Mouse (Mus musculus) liver, adult 2 months (tissue): ENCODE data around the gene Wbp1. TPM values are rescaled to one million over a fixed set of nuclear protein-coding genes. Genes with fewer than 3 reads are reported as not detected.
"Not testable (repeated sequence)": the region's sequence is repeated elsewhere in the genome, so short reads cannot be mapped to it uniquely, and the experiment has no call there.

Experiments
- DNase-seq: peaks from one replicate; pipeline ENCODE4 v3.0.0-alpha.2; 2011; ENCODE audit warnings: low read depth, low spot score; ENCODE audit errors: extremely low read depth
- H3K27ac ChIP-seq: fragments of 200-500 bp; replicated peaks from 2 replicates; pipeline ENCODE4 v1.5.1; 2012; ENCODE audit warnings: low read depth, mild to moderate bottlenecking, control low read depth, inconsistent platforms, low read length; ENCODE audit not compliant: insufficient read depth
- H3K27me3 ChIP-seq: fragments of 200-500 bp; 2 replicates; pipeline ENCODE4 v1.6.1; 2012; ENCODE audit warnings: mild to moderate bottlenecking, moderate library complexity, low read length, inconsistent platforms; ENCODE audit not compliant: control insufficient read depth, insufficient read depth
- H3K36me3 ChIP-seq: fragments of 200-500 bp; 2 replicates; pipeline ENCODE4 v1.6.1; 2012; ENCODE audit warnings: low read length, inconsistent platforms; ENCODE audit not compliant: control insufficient read depth, insufficient read depth
- H3K4me1 ChIP-seq: fragments of 200-500 bp; 2 replicates; pipeline ENCODE4 v1.6.1; 2011; ENCODE audit warnings: low read length; ENCODE audit not compliant: control insufficient read depth, insufficient read depth
- H3K4me3 ChIP-seq: fragments of 200-500 bp; 2 replicates; pipeline ENCODE4 v1.5.1; 2011; ENCODE audit warnings: low read depth, mild to moderate bottlenecking, control low read depth, low read length, moderate library complexity; ENCODE audit not compliant: insufficient read depth
- H3K79me2 ChIP-seq: fragments of 200-500 bp; 2 replicates; pipeline ENCODE4 v1.6.1; 2012; ENCODE audit warnings: inconsistent platforms, mild to moderate bottlenecking, low read length, moderate library complexity; ENCODE audit not compliant: control insufficient read depth, insufficient read depth
- H3K9ac ChIP-seq: fragments of 200-500 bp; 2 replicates; pipeline ENCODE4 v1.6.1; 2012; ENCODE audit warnings: low read depth, mild to moderate bottlenecking, control low read depth, inconsistent platforms, low read length
- CTCF ChIP-seq: fragments of 200-500 bp; IDR thresholded peaks from 2 replicates; pipeline ENCODE4 v1.5.1; 2011; ENCODE audit warnings: low read depth, low read length, control low read depth
- POLR2A ChIP-seq: fragments of 200-500 bp; IDR thresholded peaks from 2 replicates; pipeline ENCODE4 v1.6.1; 2011; ENCODE audit warnings: low read length, control low read depth; ENCODE audit not compliant: insufficient read depth; ENCODE audit errors: extremely low read depth
- WGBS: fragments of 180-500 bp; shearing (Covaris S2); methylation state at CpG from one replicate; pipeline ENCODE4 v1.1.7; 2018; 5-methylcytosine and 5-hydroxymethylcytosine counted together
- polyA plus RNA-seq: library from polyadenylated mRNA; depleted of rRNA; stranded (reverse); fragments of >200 nt; gene quantifications from 2 replicates; pipeline ENCODE4 v1.2.3, GENCODE M21; 2012
- total RNA-seq: library from RNA; depleted of rRNA; stranded (reverse); fragments of >200 nt; gene quantifications from 2 replicates; pipeline ENCODE4 v1.2.3, GENCODE M21; 2014

Wbp1 gene
- total and polyA plus RNA-seq, 2 experiments, result 48.3 to 112 TPM

DNA sequence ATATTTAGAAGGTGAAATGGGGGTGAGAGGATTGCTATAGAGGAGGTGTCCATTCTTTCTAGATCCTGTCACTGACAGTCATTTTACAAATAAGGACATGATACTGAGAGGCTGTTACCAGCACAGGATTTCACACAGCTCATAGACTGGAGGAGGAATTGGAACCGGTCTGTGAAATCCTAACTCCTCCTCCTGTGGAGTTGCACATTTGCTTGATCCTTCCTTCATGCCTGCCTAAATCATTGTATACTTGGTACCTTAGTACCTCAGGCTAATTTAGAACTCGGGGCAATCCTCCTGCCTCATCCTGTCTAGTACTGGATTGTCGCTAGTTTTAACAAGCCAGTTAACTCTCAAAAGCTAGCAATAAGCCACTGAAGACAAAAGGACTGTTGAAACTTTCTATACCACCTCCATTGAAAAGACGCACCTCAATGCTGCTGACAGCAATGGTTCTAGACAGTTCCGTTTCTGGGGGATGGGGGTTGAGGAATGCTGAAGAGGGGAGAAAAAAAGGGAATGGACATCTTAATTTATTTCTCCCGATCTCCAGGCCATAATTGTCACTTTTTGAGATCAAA, 43.8 kb upstream of the Wbp1 start:
- H3K9ac ChIP-seq, result peak overlapping the region; percentile 63
- peak overlapping the region; percentile 48 for H3K4me3 ChIP-seq
- no peaks in the 10 kb centered on the region for H3K36me3 ChIP-seq
- H3K4me1 ChIP-seq, result peaks cover 5% of the 10 kb centered on the region; the same call in 1 of the 2 replicates
- H3K27ac ChIP-seq, result peak overlapping the region; percentile 42
- 2% methylated on average over 6 of the region's 6 CpGs for WGBS
- no peak for TF ChIP-seq CTCF
- no peak for TF ChIP-seq POLR2A
- peaks cover 17% of the 10 kb centered on the region; the same call in 1 of the 2 replicates for H3K79me2 ChIP-seq
- no peaks in the 10 kb centered on the region for H3K27me3 ChIP-seq
- peak; percentile 58 for DNase-seq

DNA sequence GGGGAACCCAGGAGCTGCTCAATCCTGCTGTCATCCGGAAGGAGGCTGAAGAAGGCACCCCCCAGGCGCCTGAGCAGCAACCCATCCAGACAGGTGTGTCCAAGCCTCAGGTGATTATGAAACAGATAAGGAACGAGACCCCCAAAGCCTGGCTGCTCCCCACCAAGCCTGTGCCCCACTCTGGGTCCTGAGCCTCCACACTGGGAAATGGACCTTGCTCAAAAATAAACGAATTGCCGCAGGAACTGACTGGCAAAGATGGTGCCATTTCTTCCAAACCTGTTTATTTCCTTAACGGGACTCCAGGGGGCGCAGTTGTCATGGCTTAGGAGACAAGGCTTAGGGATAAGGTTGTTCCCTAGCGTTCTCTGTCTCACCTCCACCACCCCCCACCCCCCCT, 41.3 kb upstream of the Wbp1 start:
- peak overlapping the region; percentile 84; the same call in 1 of the 2 replicates for H3K9ac ChIP-seq
- no peaks in the 10 kb centered on the region for H3K27me3 ChIP-seq
- no peaks in the 10 kb centered on the region for H3K36me3 ChIP-seq
- peak; percentile 74 for DNase-seq
- H3K27ac ChIP-seq, result peak overlapping the region; percentile 68
- H3K4me3 ChIP-seq, result peak overlapping the region; percentile 44
- 1% methylated on average over 8 of the region's 8 CpGs for WGBS
- TF ChIP-seq CTCF, result peak; percentile 60
- TF ChIP-seq POLR2A, result no peak
- H3K79me2 ChIP-seq, result peaks cover 6% of the 10 kb centered on the region; the same call in 1 of the 2 replicates
- peaks cover 5% of the 10 kb centered on the region; the same call in 1 of the 2 replicates for H3K4me1 ChIP-seq

GRCm38 (mm10) chr6:83161921-83162641, 40.7 kb upstream of the Wbp1 start:
- WGBS, result 1% methylated on average over 49 of the region's 49 CpGs

GRCm38 (mm10) chr6:83161442-83161841, 40.1 kb upstream of the Wbp1 start:
- Histone ChIP-seq H3K9ac (peak overlapping the region; percentile 84), H3K27ac (no peak overlapping the region), H3K79me2 (peaks cover 6% of the 10 kb centered on the region; the same call in 1 of the 2 replicates), H3K4me3 (peak overlapping the region; percentile 44; the same call in 1 of the 2 replicates), H3K4me1 (peaks cover 5% of the 10 kb centered on the region; the same call in 1 of the 2 replicates), H3K27me3 (no peaks in the 10 kb centered on the region), H3K36me3 (no peaks in the 10 kb centered on the region)
- 43% methylated on average over 19 of the region's 19 CpGs for WGBS
- no peak for TF ChIP-seq POLR2A
- TF ChIP-seq CTCF, result no peak
- no peak for DNase-seq

More at GRCm38 (mm10) chr6:83161921-83162641, 40.7 kb upstream of the Wbp1 start:
- Histone ChIP-seq H3K4me1 (peaks cover 5% of the 10 kb centered on the region; the same call in 1 of the 2 replicates), H3K36me3 (no peaks in the 10 kb centered on the region), H3K79me2 (peaks cover 6% of the 10 kb centered on the region; the same call in 1 of the 2 replicates), H3K4me3 (peak overlapping the region; percentile 44), H3K27me3 (no peaks in the 10 kb centered on the region), H3K9ac (peak overlapping the region; percentile 84), H3K27ac (peak overlapping the region; percentile 68)
- DNase-seq, result peak; percentile 72
- TF ChIP-seq POLR2A (0 out of 2 replicates have a peak, but pooled peaks have one; percentile 52), CTCF (peak; percentile 20; the same call in 1 of the 2 replicates)

GRCm38 (mm10) chr6:83159456-83159855, 38.1 kb upstream of the Wbp1 start:
- DNase-seq, result peak; percentile 50
- H3K36me3 ChIP-seq, H3K4me1 ChIP-seq, H3K27ac ChIP-seq, H3K27me3 ChIP-seq, H3K4me3 ChIP-seq, H3K9ac ChIP-seq, H3K79me2 ChIP-seq: not testable (repeated sequence)
- 32% methylated on average over 3 of the region's 3 CpGs for WGBS
- TF ChIP-seq CTCF, result 0 out of 2 replicates have a peak, but pooled peaks have one; percentile 11

GRCm38 (mm10) chr6:83156259-83156684, 34.9 kb upstream of the Wbp1 start, which contains the start of the genes Wdr54 and 1700003E16Rik:
TSS of gene Wdr54 (minus strand) at chr6:83156397.
TSS of gene 1700003E16Rik (plus strand) at chr6:83156404.
- H3K27me3 ChIP-seq, result no peaks in the 10 kb centered on the region
- WGBS, result 2% methylated on average over 32 of the region's 32 CpGs
- H3K4me1 ChIP-seq, result peaks cover 6% of the 10 kb centered on the region; the same call in 1 of the 2 replicates
- H3K36me3 ChIP-seq, result no peaks in the 10 kb centered on the region
- no peaks in the 10 kb centered on the region for H3K79me2 ChIP-seq
- H3K4me3 ChIP-seq, result peak within 1 kb of the TSS; percentile 65
- H3K27ac ChIP-seq, result no peak within 1 kb of the TSS
- DNase-seq, result no peak
- peak within 1 kb of the TSS; percentile 56 for H3K9ac ChIP-seq
- TF ChIP-seq CTCF (no peak), POLR2A (no peak)
